Mouse (Mus musculus): ENCODE results near the gene Man2a1. TPM values are rescaled to one million over a fixed set of nuclear protein-coding genes. Genes with fewer than 3 reads are reported as not detected.

Man2a1 gene
- total RNA-seq, 2 experiments from 2014 or later, result 38.3 to 39.2 TPM

- ATAC-seq (ENCODE audit: poor library complexity, severe bottlenecking), result no peak
These were observed 191.5 kb downstream of the Man2a1 start for GRCm38 (mm10) chr17:64792076-64792475.

- no peak for ATAC-seq (ENCODE audit: poor library complexity, severe bottlenecking)
These were observed 192.1 kb downstream of the Man2a1 start for GRCm38 (mm10) chr17:64792623-64793022.

GRCm38 (mm10) chr17:64802168-64802955 is 201.8 kb downstream of the Man2a1 start:
- no peak for ATAC-seq (ENCODE audit: poor library complexity, severe bottlenecking)

- no peak for ATAC-seq (ENCODE audit: poor library complexity, severe bottlenecking)
These were observed 202.4 kb downstream of the Man2a1 start for GRCm38 (mm10) chr17:64802956-64803275.

Other genes with a start within 250 kb of the Man2a1 start
- gene 4930583I09Rik, start 235.3 kb downstream of the Man2a1 start, total RNA-seq (2015), result not detected in 2 replicates
- not detected in 2 replicates for gene 4930583I09Rik, start 235.3 kb downstream of the Man2a1 start, total RNA-seq (2017)

Data from megakaryocyte, adult 5-6 weeks (primary cell).